In genomic region chr6:45327952-45328485, GRCm38 (mm10) we compare ENCODE assay signal across 21 mouse cellular contexts.
"Had no signal": no experiment of that assay in that cellular context is flagged by ENCODE, and none has a peak within 500 bp of the region (broad histone marks: within the 10 kb centered on the region; RNA-seq: fewer than 3 reads in every experiment).

No protein-coding gene starts in this region.

- DNase-seq: kidney, adult 18-20 months; kidney, adult 9 months; kidney, postnatal 14 days; kidney, postnatal 4 days; left cerebral cortex, postnatal 4 days; liver, postnatal 0 days; lung, embryonic 14.5 days; right cerebral cortex, adult 18-20 months; right cerebral cortex, postnatal 14 days; right cerebral cortex, postnatal 4 days; thymus, adult 2 months; thymus, postnatal 14 days; thymus, postnatal 4 days had no signal

- H3K36me3 ChIP-seq: limb, embryonic 12.5 days; limb, embryonic 15.5 days; midbrain, embryonic 10.5 days had no signal

- ATAC-seq: liver, postnatal 0 days; lung, postnatal 0 days had no signal

- H3K4me1 ChIP-seq: limb, embryonic 12.5 days; limb, embryonic 15.5 days; midbrain, embryonic 10.5 days had no signal

- H3K9me3 ChIP-seq: limb, embryonic 12.5 days; limb, embryonic 15.5 days; midbrain, embryonic 10.5 days had no signal

- H3K4me3 ChIP-seq: limb, embryonic 12.5 days; limb, embryonic 15.5 days; midbrain, embryonic 10.5 days had no signal

- H3K9ac ChIP-seq: limb, embryonic 12.5 days; limb, embryonic 15.5 days; liver, embryonic 14.5 days; liver, postnatal 0 days; lung, embryonic 14.5 days had no signal

- H3K4me2 ChIP-seq: limb, embryonic 12.5 days; limb, embryonic 15.5 days; liver, embryonic 11.5 days; lung, embryonic 14.5 days had no signal

- H3K27ac ChIP-seq: limb, embryonic 12.5 days; limb, embryonic 15.5 days; liver, embryonic 14.5 days; macrophage; midbrain, embryonic 10.5 days; stomach, postnatal 0 days had no signal

- H3K27me3 ChIP-seq: limb, embryonic 12.5 days; limb, embryonic 15.5 days had no signal
